13 mouse cellular contexts compared by ENCODE assay signal in the genomic region with DNA sequence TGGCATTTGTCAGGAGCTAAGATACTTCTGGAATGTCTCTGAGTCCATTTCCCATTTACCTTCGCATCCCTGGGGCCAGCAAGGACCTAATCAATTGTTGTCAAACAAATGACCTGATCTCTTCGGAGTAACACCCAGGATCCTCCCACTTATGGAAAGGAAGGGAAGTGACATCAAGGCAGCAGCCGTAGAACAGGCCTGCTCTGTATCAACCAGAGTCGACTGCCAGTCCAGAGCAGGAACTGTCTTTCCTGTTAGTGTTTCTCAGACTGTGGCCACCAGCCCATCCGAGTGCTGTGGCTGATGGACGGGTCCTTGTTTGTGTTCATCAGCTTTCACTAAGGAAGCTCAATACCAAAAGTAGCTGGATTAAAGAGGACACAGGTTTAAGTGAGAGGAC. TPM values are rescaled to one million over a fixed set of nuclear protein-coding genes. Genes with fewer than 3 reads are reported as not detected.
DNase-seq lines count a peak whose midpoint lies in the region; ATAC-seq lines count a peak whose summit lies in the region.
"Had no signal": no experiment of that assay in that cellular context is flagged by ENCODE, and none has a peak within 500 bp of the region (broad histone marks: within the 10 kb centered on the region; RNA-seq: fewer than 3 reads in every experiment).

No protein-coding gene starts in this region.

- peak; percentile 49 to 62 for DNase-seq in lung, postnatal 4 days
- no peak for DNase-seq in adrenal gland, postnatal 4 days (ENCODE audit: low spot score in 2 of 2)
- no peak for DNase-seq in thymus, postnatal 4 days
- DNase-seq: thymus, postnatal 25 days had no signal

- H3K9ac ChIP-seq in intestine, embryonic 16.5 days (ENCODE audit: low read depth, low read length), result no peak overlapping the region
- H3K9ac ChIP-seq in intestine, embryonic 15.5 days, result no peak overlapping the region
- no peak overlapping the region for H3K9ac ChIP-seq in heart, embryonic 16.5 days (ENCODE audit: low read length)
- H3K9ac ChIP-seq in forebrain, embryonic 12.5 days, result no peak overlapping the region
- H3K9ac ChIP-seq: limb, embryonic 12.5 days had no signal

- peaks cover 22% of the 10 kb centered on the region for H3K4me1 ChIP-seq in intestine, embryonic 16.5 days (ENCODE audit: control insufficient read depth, insufficient read depth, low read length)
- peaks cover 32% of the 10 kb centered on the region for H3K4me1 ChIP-seq in intestine, embryonic 15.5 days (replicated peaks)
- peaks cover 65% of the 10 kb centered on the region for H3K4me1 ChIP-seq in heart, embryonic 16.5 days (ENCODE audit: control insufficient read depth, insufficient read depth, low read length)
- H3K4me1 ChIP-seq in forebrain, embryonic 12.5 days, result peaks cover 45% of the 10 kb centered on the region

- no peaks in the 10 kb centered on the region for H3K9me3 ChIP-seq in intestine, embryonic 16.5 days (ENCODE audit: control insufficient read depth, low read length)
- no peaks in the 10 kb centered on the region for H3K9me3 ChIP-seq in intestine, embryonic 15.5 days
- 0 out of 2 replicates have a peak, but pooled peaks cover 4% of the 10 kb centered on the region for H3K9me3 ChIP-seq in heart, embryonic 16.5 days (replicated peaks; ENCODE audit: control insufficient read depth, low read length)
- H3K9me3 ChIP-seq in forebrain, embryonic 12.5 days, result 0 out of 2 replicates have a peak, but pooled peaks cover 3% of the 10 kb centered on the region
- H3K9me3 ChIP-seq: limb, embryonic 12.5 days had no signal

- WGBS in intestine, embryonic 16.5 days, result 22% methylated on average over 6 of the region's 6 CpGs
- WGBS in intestine, embryonic 15.5 days, result 16% methylated on average over 6 of the region's 6 CpGs
- 18% methylated on average over 6 of the region's 6 CpGs for WGBS in heart, embryonic 16.5 days
- WGBS in forebrain, embryonic 12.5 days, result 64% methylated on average over 6 of the region's 6 CpGs

- ATAC-seq in intestine, embryonic 16.5 days, result no peak
- ATAC-seq in intestine, embryonic 15.5 days, result no peak
- peak; percentile 28; the same call in 1 of the 2 replicates for ATAC-seq in granulocyte monocyte progenitor cell, adult 5-6 weeks (replicated peaks; ENCODE audit: poor library complexity, severe bottlenecking)
- no peak for ATAC-seq in heart, embryonic 16.5 days (replicated peaks; ENCODE audit: extremely low read depth, insufficient read depth, low FRiP score)
- no peak for ATAC-seq in forebrain, embryonic 12.5 days (ENCODE audit: low FRiP score)

- no peak overlapping the region for H3K4me2 ChIP-seq in intestine, embryonic 16.5 days (ENCODE audit: low read depth, low read length)
- H3K4me2 ChIP-seq in intestine, embryonic 15.5 days (replicated peaks), result no peak overlapping the region
- no peak overlapping the region for H3K4me2 ChIP-seq in heart, embryonic 16.5 days (ENCODE audit: low read depth, low read length)
- H3K4me2 ChIP-seq in forebrain, embryonic 12.5 days, result no peak overlapping the region
- H3K4me2 ChIP-seq: limb, embryonic 12.5 days had no signal

- no peak overlapping the region for H3K4me3 ChIP-seq in intestine, embryonic 16.5 days (ENCODE audit: low read length)
- no peak overlapping the region for H3K4me3 ChIP-seq in intestine, embryonic 15.5 days (replicated peaks)
- no peak overlapping the region for H3K4me3 ChIP-seq in heart, embryonic 16.5 days (ENCODE audit: low read length)
- no peak overlapping the region for H3K4me3 ChIP-seq in forebrain, embryonic 12.5 days (replicated peaks)
- H3K4me3 ChIP-seq: limb, embryonic 12.5 days had no signal

- no peaks in the 10 kb centered on the region for H3K27me3 ChIP-seq in intestine, embryonic 16.5 days (replicated peaks; ENCODE audit: control insufficient read depth, insufficient read depth, low read length)
- no peaks in the 10 kb centered on the region for H3K27me3 ChIP-seq in intestine, embryonic 15.5 days (replicated peaks)
- no peaks in the 10 kb centered on the region for H3K27me3 ChIP-seq in heart, embryonic 16.5 days (ENCODE audit: control insufficient read depth, insufficient read depth, low read length)
- H3K27me3 ChIP-seq in forebrain, embryonic 12.5 days, result peaks cover 13% of the 10 kb centered on the region; the same call in 1 of the 2 replicates

- no peaks in the 10 kb centered on the region for H3K36me3 ChIP-seq in intestine, embryonic 16.5 days (ENCODE audit: control insufficient read depth, insufficient read depth, low read length)
- H3K36me3 ChIP-seq in intestine, embryonic 15.5 days, result no peaks in the 10 kb centered on the region
- no peaks in the 10 kb centered on the region for H3K36me3 ChIP-seq in heart, embryonic 16.5 days (ENCODE audit: control insufficient read depth, insufficient read depth)
- no peaks in the 10 kb centered on the region for H3K36me3 ChIP-seq in forebrain, embryonic 12.5 days (replicated peaks)
- H3K36me3 ChIP-seq: limb, embryonic 12.5 days had no signal

- 0 out of 2 replicates have a peak overlapping the region, but pooled peaks have one; percentile 42 for H3K27ac ChIP-seq in intestine, embryonic 16.5 days (ENCODE audit: low read length)
- no peak overlapping the region for H3K27ac ChIP-seq in intestine, embryonic 15.5 days
- H3K27ac ChIP-seq in heart, embryonic 16.5 days (ENCODE audit: low read length), result peak overlapping the region; percentile 58
- H3K27ac ChIP-seq in forebrain, embryonic 12.5 days, result no peak overlapping the region
- H3K27ac ChIP-seq: limb, embryonic 12.5 days had no signal

RNA-seq across cellular contexts. Expression of a gene that starts 10.3 kb away (rescaled TPM):
- polyA plus RNA-seq in intestine, embryonic 16.5 days (2015; fragmentation: Nextera tagmentation; extraction: Ambion mirVana), result 4.6 and 5.1 TPM in 2 replicates
- polyA plus RNA-seq in intestine, embryonic 15.5 days (2015; fragmentation: Nextera tagmentation; extraction: Ambion mirVana), result 4.7 and 5.8 TPM in 2 replicates
- total RNA-seq in granulocyte monocyte progenitor cell, adult 5-6 weeks (2014; fragmentation: Nextera tagmentation), result 0.04 and 9.0 TPM in 2 replicates
- 3.3 and 3.6 TPM in 2 replicates for total RNA-seq in granulocyte monocyte progenitor cell, adult 5-6 weeks (2017)
- 8.4 and 9.4 TPM in 2 replicates for polyA plus RNA-seq in heart, embryonic 16.5 days (2015; fragmentation: Nextera tagmentation; extraction: Ambion mirVana)
- 12.9 and 14.1 TPM in 2 replicates for polyA plus RNA-seq in forebrain, embryonic 12.5 days (2016; fragmentation: Nextera tagmentation; extraction: Ambion mirVana)
- 10 to 100 TPM; 52.7 to 59.3 TPM for total RNA-seq in adrenal gland, postnatal 4 days (2021)

RNA-seq across cellular contexts. Expression of a gene that starts 23.0 kb away (rescaled TPM):
- polyA plus RNA-seq in intestine, embryonic 16.5 days (2015; fragmentation: Nextera tagmentation; extraction: Ambion mirVana), result 40.5 and 44.7 TPM in 2 replicates
- 34.8 and 39.7 TPM in 2 replicates for polyA plus RNA-seq in intestine, embryonic 15.5 days (2015; fragmentation: Nextera tagmentation; extraction: Ambion mirVana)
- 19.5 and 24.3 TPM in 2 replicates for total RNA-seq in granulocyte monocyte progenitor cell, adult 5-6 weeks (2014; fragmentation: Nextera tagmentation)
- total RNA-seq in granulocyte monocyte progenitor cell, adult 5-6 weeks (2017), result 14.5 and 21.1 TPM in 2 replicates
- polyA plus RNA-seq in heart, embryonic 16.5 days (2015; fragmentation: Nextera tagmentation; extraction: Ambion mirVana), result 35.8 and 37.8 TPM in 2 replicates
- polyA plus RNA-seq in forebrain, embryonic 12.5 days (2016; fragmentation: Nextera tagmentation; extraction: Ambion mirVana), result 30.4 and 31.0 TPM in 2 replicates
- 10 to 100 TPM; 46.4 to 48.9 TPM for total RNA-seq in adrenal gland, postnatal 4 days (2021)

RNA-seq across cellular contexts. Expression of a gene that starts 53.0 kb away (rescaled TPM):
- polyA plus RNA-seq in intestine, embryonic 16.5 days (2015; fragmentation: Nextera tagmentation; extraction: Ambion mirVana), result 0.55 and 0.67 TPM in 2 replicates
- 0.78 and 0.93 TPM in 2 replicates for polyA plus RNA-seq in intestine, embryonic 15.5 days (2015; fragmentation: Nextera tagmentation; extraction: Ambion mirVana)
- not detected in 2 replicates for total RNA-seq in granulocyte monocyte progenitor cell, adult 5-6 weeks (2014; fragmentation: Nextera tagmentation)
- total RNA-seq in granulocyte monocyte progenitor cell, adult 5-6 weeks (2017), result not detected in 2 replicates
- polyA plus RNA-seq in heart, embryonic 16.5 days (2015; fragmentation: Nextera tagmentation; extraction: Ambion mirVana), result 0.66 and 0.79 TPM in 2 replicates
- polyA plus RNA-seq in forebrain, embryonic 12.5 days (2016; fragmentation: Nextera tagmentation; extraction: Ambion mirVana), result 2.5 and 3.2 TPM in 2 replicates
- 1 to 10 TPM; 1.6 to 2.3 TPM for total RNA-seq in adrenal gland, postnatal 4 days (2021)
- total RNA-seq: gastrocnemius, postnatal 4 days; megakaryocyte-erythroid progenitor cell, adult 5-6 weeks had no signal
- polyA plus RNA-seq: limb, embryonic 12.5 days; spleen, adult 2 months had no signal

Comparison
In these comparisons a context has a peak if more than half of its experiments do, and no peak if none do; other contexts are left out.
1. H3K27ac ChIP-seq: peak in intestine, embryonic 16.5 days (single experiment) and heart, embryonic 16.5 days (single experiment); none in intestine, embryonic 15.5 days (single experiment) and forebrain, embryonic 12.5 days (single experiment).
2. DNase-seq: peak in lung, postnatal 4 days (2 of 2); none in adrenal gland, postnatal 4 days (0 of 2) and thymus, postnatal 4 days (single experiment).